Mouse (Mus musculus) kidney, embryonic 16.5 days (tissue): ENCODE measurements around the gene Pfn2. TPM values are rescaled to one million over a fixed set of nuclear protein-coding genes. Genes with fewer than 3 reads are reported as not detected.
A peak's percentile ranks its signal among the peaks of the same experiment; 100 is the strongest.

ENCODE experiments used
- ATAC-seq: fragments of 200-750 bp; cut with Nextera tagmentation; 2 replicates; pipeline ENCODE4 v1.8.0; 2017; ENCODE audit warnings: moderate TSS enrichment; ENCODE audit not compliant: low FRiP score, low TSS enrichment
- H3K27ac ChIP-seq: fragments of 300-500 bp; sonication (generic); 2 replicates; pipeline ENCODE4 v1.5.1; 2014; ENCODE audit warnings: low read length
- H3K27me3 ChIP-seq: fragments of 300-500 bp; sonication (generic); 2 replicates; pipeline ENCODE4 v1.6.1; 2014; ENCODE audit warnings: low read length, control low read depth, mixed read lengths; ENCODE audit not compliant: insufficient read depth
- H3K36me3 ChIP-seq: fragments of 300-500 bp; sonication (generic); 2 replicates; pipeline ENCODE4 v1.6.1; 2014; ENCODE audit warnings: low read length, control low read depth, mixed read lengths; ENCODE audit not compliant: insufficient read depth
- H3K4me1 ChIP-seq: fragments of 300-500 bp; sonication (generic); 2 replicates; pipeline ENCODE4 v1.6.1; 2014; ENCODE audit warnings: low read length, control low read depth, mixed read lengths; ENCODE audit not compliant: insufficient read depth
- H3K4me2 ChIP-seq: fragments of 300-500 bp; sonication (generic); replicated peaks from 2 replicates; pipeline ENCODE4 v1.6.1; 2014; ENCODE audit warnings: low read depth, low read length
- H3K4me3 ChIP-seq: fragments of 300-500 bp; sonication (generic); 2 replicates; pipeline ENCODE4 v1.5.1; 2014; ENCODE audit warnings: mild to moderate bottlenecking, low read length
- H3K9ac ChIP-seq: fragments of 300-500 bp; sonication (generic); replicated peaks from 2 replicates; pipeline ENCODE4 v1.6.1; 2014; ENCODE audit warnings: low read length
- H3K9me3 ChIP-seq: fragments of 300-500 bp; sonication (generic); 2 replicates; pipeline ENCODE4 v1.6.1; 2016; ENCODE audit warnings: low read length, control low read depth
- WGBS: fragments of 180-500 bp; shearing (Covaris S2); extraction: QIAGEN DNeasy Blood & Tissue Kit; methylation state at CpG from one replicate; pipeline ENCODE4 v1.1.7; 2014; 5-methylcytosine and 5-hydroxymethylcytosine counted together
- polyA plus RNA-seq: library from polyadenylated mRNA; unstranded; fragments of >200 nt; fragmentation: Nextera tagmentation; extraction: Ambion mirVana; gene quantifications from 2 replicates; pipeline ENCODE4 v1.2.1, GENCODE M21; 2015

Pfn2 gene
- polyA plus RNA-seq: 152 and 174 TPM in 2 replicates

DNA sequence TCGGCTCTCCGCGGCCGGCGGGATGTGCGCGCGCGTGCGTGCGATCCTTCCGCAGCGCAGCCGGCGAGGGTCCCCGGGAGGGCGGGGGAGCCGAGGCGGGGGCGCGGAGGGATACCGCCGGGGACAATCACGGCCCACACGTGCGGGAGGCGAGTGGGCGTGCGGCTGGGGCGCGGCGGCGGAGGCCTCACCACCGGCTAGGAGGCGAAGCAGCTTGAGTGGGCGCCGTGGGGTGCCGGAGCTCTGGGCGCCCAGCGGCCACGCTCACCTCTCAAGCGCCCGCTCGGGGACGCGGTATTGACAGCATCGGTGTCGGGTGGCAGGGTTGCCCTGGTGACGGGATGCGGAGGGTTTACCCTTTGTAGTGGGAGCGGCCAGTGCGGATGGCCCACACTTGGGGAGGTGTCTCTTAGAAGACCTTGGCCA is at the start of gene Pfn2:
Gene Pfn2 (minus strand): TSS at position 320 of the 426 bp plus-strand sequence.
- Histone ChIP-seq H3K9me3 (no peaks in the 10 kb centered on the region), H3K4me2 (peak within 1 kb of the TSS; percentile 80), H3K27ac (peak within 1 kb of the TSS; percentile 94), H3K36me3 (peaks cover 3% of the 10 kb centered on the region; the same call in 1 of the 2 replicates), H3K4me1 (peaks cover 19% of the 10 kb centered on the region), H3K4me3 (peak within 1 kb of the TSS; percentile 98), H3K9ac (peak within 1 kb of the TSS; percentile 92), H3K27me3 (no peaks in the 10 kb centered on the region)
- ATAC-seq: peak; percentile 91
- under 1% methylated on average over 19 of the region's 52 CpGs for WGBS

DNA sequence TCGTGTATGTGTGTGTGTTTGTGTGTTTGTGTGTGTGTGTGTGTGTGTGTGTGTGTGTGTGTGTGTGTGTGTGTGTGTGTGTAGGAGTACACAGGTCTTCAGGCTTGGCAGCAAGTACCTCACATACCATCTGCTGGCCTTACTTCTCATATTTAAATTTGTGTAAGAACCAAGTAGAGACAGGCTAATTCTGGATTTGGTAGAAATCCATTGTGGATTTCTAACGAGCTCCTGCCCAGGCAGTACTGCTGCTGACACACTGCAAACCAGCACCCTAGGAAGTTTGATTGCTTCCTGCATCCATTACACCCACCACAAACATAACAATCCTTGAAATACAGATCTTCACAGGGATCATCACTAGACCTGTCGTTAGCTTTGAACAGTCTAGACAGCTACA is 35.1 kb upstream of the Pfn2 start:
- Histone ChIP-seq H3K27ac (no peak overlapping the region), H3K4me1 (no peaks in the 10 kb centered on the region), H3K4me3 (no peak overlapping the region), H3K27me3 (no peaks in the 10 kb centered on the region), H3K9me3 (no peaks in the 10 kb centered on the region), H3K4me2 (no peak overlapping the region), H3K36me3 (no peaks in the 10 kb centered on the region), H3K9ac (no peak overlapping the region)
- ATAC-seq: no peak
- WGBS: 61% methylated on average over 3 of the region's 3 CpGs

DNA sequence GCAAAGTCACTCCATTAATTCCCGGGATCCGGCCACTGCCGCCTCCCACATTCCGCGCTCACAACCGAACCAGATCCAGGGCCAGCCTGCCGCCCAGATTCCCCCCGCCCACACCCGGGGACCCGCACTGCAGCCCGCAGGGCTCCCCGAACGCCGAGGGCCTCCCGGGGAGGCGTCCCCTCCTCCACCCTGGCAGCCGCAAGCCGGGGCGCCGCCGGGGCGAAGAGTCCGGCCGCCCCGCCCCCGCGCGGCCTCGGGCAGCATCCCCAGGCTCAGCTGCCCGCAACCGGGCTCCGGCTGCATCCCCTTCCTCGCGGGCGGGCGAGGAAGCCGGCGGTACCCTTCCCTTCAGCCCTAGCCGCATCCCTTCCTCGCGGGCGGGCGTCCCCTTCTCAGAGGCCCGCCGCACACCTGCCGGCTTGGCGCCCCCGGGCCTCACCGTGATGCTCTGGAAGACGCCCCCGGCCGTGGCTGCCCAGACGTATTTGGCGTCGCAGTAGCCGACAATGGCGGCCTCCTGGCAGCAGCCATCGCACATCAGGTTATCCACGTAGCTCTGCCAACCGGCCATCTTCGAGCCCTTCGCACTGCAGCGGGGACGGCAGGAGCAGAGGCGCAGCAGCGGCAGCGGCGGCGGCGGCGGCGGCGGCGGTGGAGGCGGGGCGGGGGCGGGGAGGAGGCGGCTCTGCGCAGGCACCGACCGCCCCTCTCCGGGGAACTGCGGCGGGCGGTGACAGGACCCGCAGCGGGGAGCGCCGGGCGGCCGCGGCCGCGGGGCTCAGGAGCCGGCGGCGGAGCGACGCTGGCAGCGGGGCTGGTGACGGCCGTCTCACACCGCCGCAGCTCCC is 743 bp downstream of the Pfn2 start:
- peaks cover 3% of the 10 kb centered on the region; the same call in 1 of the 2 replicates for H3K36me3 ChIP-seq
- no peaks in the 10 kb centered on the region for H3K27me3 ChIP-seq
- H3K27ac ChIP-seq: peak overlapping the region; percentile 94
- peak; percentile 90 for ATAC-seq
- WGBS: under 1% methylated on average over 42 of the region's 104 CpGs
- H3K4me2 ChIP-seq: peak overlapping the region; percentile 80
- peak overlapping the region; percentile 92 for H3K9ac ChIP-seq
- peaks cover 23% of the 10 kb centered on the region for H3K4me1 ChIP-seq
- H3K9me3 ChIP-seq: no peaks in the 10 kb centered on the region
- peak overlapping the region; percentile 98 for H3K4me3 ChIP-seq

DNA sequence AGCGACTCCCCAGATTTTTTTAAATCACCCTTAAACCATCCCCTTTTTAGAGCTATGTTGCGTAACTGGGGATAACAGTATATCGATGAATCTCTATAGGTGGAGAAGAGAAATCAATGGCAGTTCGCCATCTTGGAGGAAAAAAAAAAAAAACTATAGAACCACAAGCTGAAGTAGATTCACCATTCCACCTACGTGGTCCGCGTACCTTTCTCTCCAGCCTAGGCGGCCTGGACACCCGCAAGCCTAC is 1.3 kb downstream of the Pfn2 start:
- ATAC-seq: no peak
- peak overlapping the region; percentile 94 for H3K27ac ChIP-seq
- H3K27me3 ChIP-seq: no peaks in the 10 kb centered on the region
- H3K36me3 ChIP-seq: peaks cover 3% of the 10 kb centered on the region; the same call in 1 of the 2 replicates
- peaks cover 23% of the 10 kb centered on the region for H3K4me1 ChIP-seq
- 2% methylated on average over 9 of the region's 9 CpGs for WGBS
- peak overlapping the region; percentile 98 for H3K4me3 ChIP-seq
- H3K4me2 ChIP-seq: peak overlapping the region; percentile 80
- H3K9ac ChIP-seq: peak overlapping the region; percentile 92
- no peaks in the 10 kb centered on the region for H3K9me3 ChIP-seq

DNA sequence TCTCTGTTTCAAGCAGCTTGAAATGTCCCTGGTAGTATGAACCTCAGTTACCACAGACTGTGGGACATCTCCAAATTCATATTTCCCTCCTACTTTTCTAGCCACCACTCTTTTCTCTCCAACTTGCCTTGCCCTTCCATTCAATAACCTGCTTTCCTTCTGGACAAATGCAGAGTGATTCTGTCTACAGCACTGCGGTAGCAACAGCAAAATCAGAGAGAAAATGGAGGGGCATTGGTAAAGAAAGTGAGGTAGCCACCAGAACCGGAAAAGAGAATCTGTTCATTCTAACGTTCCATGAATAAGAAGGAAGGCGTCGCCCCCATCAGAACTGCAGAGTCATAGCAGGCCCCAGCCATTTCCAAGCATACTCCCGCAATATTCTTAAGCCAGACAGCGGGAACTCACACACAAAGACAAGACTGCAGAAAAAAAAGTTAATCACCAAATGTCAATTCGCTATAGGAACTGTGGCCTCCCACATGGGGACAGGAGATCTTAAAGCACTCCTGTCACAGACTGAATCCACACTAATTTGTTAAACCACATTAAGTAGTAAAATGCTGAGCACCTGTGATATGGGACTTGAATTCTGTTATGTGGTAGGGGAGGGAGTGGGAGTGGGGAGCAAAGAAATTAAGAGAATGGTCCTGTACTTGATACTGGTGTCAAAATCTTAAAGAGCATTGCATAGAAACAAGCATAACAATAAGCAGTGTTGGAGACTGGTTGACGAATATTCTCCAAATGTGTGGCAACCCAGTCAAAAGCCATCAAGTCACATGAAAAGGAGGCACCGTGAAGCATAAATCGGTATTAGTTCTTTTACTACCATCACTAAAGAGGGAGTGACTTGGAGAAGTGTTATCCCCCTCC is 1.9 kb downstream of the Pfn2 start:
- H3K9me3 ChIP-seq: no peaks in the 10 kb centered on the region
- no peaks in the 10 kb centered on the region for H3K27me3 ChIP-seq
- H3K27ac ChIP-seq: peak overlapping the region; percentile 94
- peaks cover 3% of the 10 kb centered on the region for H3K36me3 ChIP-seq
- H3K9ac ChIP-seq: peak overlapping the region; percentile 92
- peak overlapping the region; percentile 98 for H3K4me3 ChIP-seq
- no peak for ATAC-seq
- WGBS: 15% methylated on average over 11 of the region's 11 CpGs
- peak overlapping the region; percentile 80 for H3K4me2 ChIP-seq
- H3K4me1 ChIP-seq: peaks cover 23% of the 10 kb centered on the region

DNA sequence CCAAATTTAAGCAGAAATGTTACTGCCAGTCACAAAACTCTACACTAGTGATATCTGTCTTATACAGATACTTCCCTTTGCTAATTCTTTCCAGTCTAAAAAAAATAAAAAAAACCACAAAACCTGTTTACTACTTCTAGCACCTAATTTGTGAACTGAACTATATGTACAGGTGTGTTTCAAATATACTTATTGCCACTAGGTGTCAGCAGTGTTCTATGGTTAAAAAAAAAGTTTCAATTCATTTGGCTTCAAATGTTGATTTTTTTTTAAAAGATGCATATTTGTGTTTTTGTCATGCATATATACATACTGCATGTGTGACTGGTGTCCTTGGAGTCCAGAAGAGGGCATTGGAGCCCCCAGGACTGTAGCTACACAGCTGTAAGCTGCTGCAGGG is 4.1 kb downstream of the Pfn2 start:
- ATAC-seq: no peak

DNA sequence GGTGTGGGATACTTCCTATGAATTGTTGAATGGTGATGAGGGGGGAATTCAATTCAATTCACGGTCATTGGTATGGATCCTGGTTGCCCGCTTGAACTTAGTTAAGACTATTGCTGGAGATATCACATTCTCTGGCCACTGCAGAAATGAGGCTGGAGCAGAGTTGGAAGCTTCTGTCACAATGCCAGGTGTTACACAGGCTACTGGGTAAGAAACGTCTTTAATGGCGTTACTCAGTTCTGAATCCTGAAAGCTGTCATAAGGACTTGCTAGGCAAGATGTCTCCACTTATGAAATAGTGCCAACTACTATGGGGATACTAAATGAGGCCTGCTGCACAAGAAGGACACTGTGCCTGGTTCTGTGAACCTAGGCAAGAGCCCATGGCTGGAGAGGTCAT is 11.0 kb downstream of the Pfn2 start:
- ATAC-seq: no peak
- no peaks in the 10 kb centered on the region for H3K4me1 ChIP-seq
- no peak overlapping the region for H3K4me2 ChIP-seq
- no peak overlapping the region for H3K9ac ChIP-seq
- H3K4me3 ChIP-seq: no peak overlapping the region
- H3K9me3 ChIP-seq: 0 out of 2 replicates have a peak, but pooled peaks cover 3% of the 10 kb centered on the region
- no peak overlapping the region for H3K27ac ChIP-seq
- no peaks in the 10 kb centered on the region for H3K27me3 ChIP-seq
- 91% methylated on average over 4 of the region's 4 CpGs for WGBS
- H3K36me3 ChIP-seq: peaks cover 12% of the 10 kb centered on the region

More for the DNA sequence above, 4.1 kb downstream of the Pfn2 start:
- Histone ChIP-seq H3K4me3 (no peak overlapping the region), H3K9me3 (0 out of 2 replicates have a peak, but pooled peaks cover 3% of the 10 kb centered on the region), H3K27me3 (no peaks in the 10 kb centered on the region), H3K36me3 (peaks cover 8% of the 10 kb centered on the region), H3K27ac (no peak overlapping the region), H3K9ac (no peak overlapping the region), H3K4me2 (no peak overlapping the region), H3K4me1 (peaks cover 23% of the 10 kb centered on the region)

DNA sequence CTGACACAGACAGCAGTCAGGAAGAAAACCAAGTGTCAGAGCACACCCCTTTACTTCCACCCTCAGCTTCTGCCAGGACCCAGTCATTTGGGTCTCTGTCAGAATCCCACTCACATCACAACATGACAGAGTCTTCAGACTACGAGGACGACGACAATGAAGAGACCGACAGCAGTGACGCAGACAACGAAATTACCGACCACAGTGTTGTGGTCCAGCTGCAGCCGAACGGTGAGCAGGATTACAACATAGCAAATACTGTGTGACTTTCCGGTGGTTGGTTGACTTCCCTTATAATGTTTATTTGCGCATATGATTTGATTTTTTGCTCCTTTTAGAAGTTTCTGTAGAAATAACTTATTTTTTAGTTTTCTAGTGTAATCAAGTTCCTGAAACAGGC is 14.3 kb downstream of the Pfn2 start:
- Histone ChIP-seq H3K9me3 (no peaks in the 10 kb centered on the region), H3K9ac (no peak overlapping the region), H3K4me2 (no peak overlapping the region), H3K27ac (no peak overlapping the region), H3K36me3 (peaks cover 12% of the 10 kb centered on the region; the same call in 1 of the 2 replicates), H3K27me3 (no peaks in the 10 kb centered on the region), H3K4me1 (no peaks in the 10 kb centered on the region), H3K4me3 (no peak overlapping the region)
- 93% methylated on average over 11 of the region's 11 CpGs for WGBS
- no peak for ATAC-seq

DNA sequence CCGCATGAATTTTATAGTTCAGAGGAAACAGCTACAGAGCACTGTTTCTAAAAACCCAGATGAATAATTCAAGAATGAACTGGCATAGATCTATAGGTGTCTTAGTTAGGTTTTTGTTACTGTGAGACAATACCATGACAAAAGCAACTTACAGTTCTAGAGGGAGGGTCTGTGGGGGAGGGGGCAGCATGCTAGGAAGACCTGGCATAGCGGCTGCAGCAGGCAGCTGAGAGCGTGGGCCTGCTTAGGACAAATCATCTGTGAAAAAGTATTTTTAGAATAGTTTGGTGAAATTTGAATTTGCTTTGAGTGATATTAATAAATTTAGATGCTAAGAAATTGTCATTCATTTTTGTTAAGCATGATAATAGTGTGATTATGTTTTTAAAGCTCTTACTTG is 22.0 kb downstream of the Pfn2 start:
- no peak for ATAC-seq
- H3K4me3 ChIP-seq: no peak overlapping the region
- H3K36me3 ChIP-seq: peaks cover 18% of the 10 kb centered on the region; the same call in 1 of the 2 replicates
- H3K4me2 ChIP-seq: no peak overlapping the region
- no peaks in the 10 kb centered on the region for H3K4me1 ChIP-seq
- H3K27ac ChIP-seq: no peak overlapping the region
- no peak overlapping the region for H3K9ac ChIP-seq
- 89% methylated on average over 3 of the region's 3 CpGs for WGBS
- H3K9me3 ChIP-seq: no peaks in the 10 kb centered on the region
- H3K27me3 ChIP-seq: no peaks in the 10 kb centered on the region
